Mouse (Mus musculus) heart, postnatal 0 days (tissue): ENCODE measurements around the gene Kcnk2. TPM values are rescaled to one million over a fixed set of nuclear protein-coding genes. Genes with fewer than 3 reads are reported as not detected.

Experiments used
- ATAC-seq: fragments of 200-750 bp; cut with Nextera tagmentation; 2 replicates; pipeline ENCODE4 v1.8.0; 2017; ENCODE audit warnings: low read depth, moderate number of reproducible peaks, moderate library complexity; ENCODE audit not compliant: insufficient read depth
- DNase-seq: peaks from one replicate; pipeline ENCODE4 v3.0.0-alpha.2; 2016; ENCODE audit warnings: low spot score
- H3K27ac ChIP-seq: fragments of 300-500 bp; sonication (generic); 2 replicates; pipeline ENCODE4 v1.5.1; 2014; ENCODE audit warnings: low read depth, mild to moderate bottlenecking
- H3K27me3 ChIP-seq: fragments of 300-500 bp; sonication (generic); 2 replicates; pipeline ENCODE4 v1.6.1; 2014; ENCODE audit warnings: low read length, mixed read lengths; ENCODE audit not compliant: control insufficient read depth, insufficient read depth
- H3K36me3 ChIP-seq: fragments of 300-500 bp; sonication (generic); replicated peaks from 2 replicates; pipeline ENCODE4 v1.6.1; 2014; ENCODE audit warnings: low read length, mixed read lengths; ENCODE audit not compliant: control insufficient read depth, insufficient read depth
- H3K4me1 ChIP-seq: fragments of 300-500 bp; sonication (generic); 2 replicates; pipeline ENCODE4 v1.6.1; 2014; ENCODE audit warnings: antibody characterized with exemption; ENCODE audit not compliant: control insufficient read depth, insufficient read depth
- H3K4me2 ChIP-seq: fragments of 300-500 bp; sonication (generic); 2 replicates; pipeline ENCODE4 v1.6.1; 2014; ENCODE audit warnings: low read depth, mild to moderate bottlenecking, low read length, moderate library complexity
- H3K4me3 ChIP-seq: fragments of 300-500 bp; sonication (generic); 2 replicates; pipeline ENCODE4 v1.5.1; 2014; ENCODE audit warnings: low read depth, low read length
- H3K9ac ChIP-seq: fragments of 300-500 bp; sonication (generic); replicated peaks from 2 replicates; pipeline ENCODE4 v1.6.1; 2014; ENCODE audit warnings: low read depth, low read length, mixed read lengths
- H3K9me3 ChIP-seq: fragments of 300-500 bp; sonication (generic); replicated peaks from 2 replicates; pipeline ENCODE4 v1.6.1; 2016; ENCODE audit warnings: low read length; ENCODE audit not compliant: control insufficient read depth
- CTCF ChIP-seq: IDR thresholded peaks from 2 replicates; pipeline ENCODE4 v1.5.1; 2016; ENCODE audit warnings: antibody characterized with exemption, control low read depth, low read depth
- EP300 ChIP-seq: IDR thresholded peaks from 2 replicates; pipeline ENCODE4 v1.6.1; 2016; ENCODE audit warnings: antibody characterized with exemption, low read depth
- WGBS: fragments of 180-500 bp; shearing (Covaris S2); extraction: QIAGEN DNeasy Blood & Tissue Kit; methylation state at CpG from one replicate; pipeline ENCODE4 v1.1.7; 2014; 5-methylcytosine and 5-hydroxymethylcytosine counted together
- polyA plus RNA-seq: library from polyadenylated mRNA; unstranded; fragments of >200 nt; fragmentation: Nextera tagmentation; extraction: Ambion mirVana; gene quantifications from 2 replicates; pipeline ENCODE4 v1.2.1, GENCODE M21; 2015
- total RNA-seq: library from RNA; depleted of rRNA; stranded (reverse); fragments of >200 nt; gene quantifications from 2 replicates; pipeline ENCODE4 v1.2.3, GENCODE M21; 2014; ENCODE audit warnings: low replicate concordance

Kcnk2 gene
- total and polyA plus RNA-seq, 2 experiments from 2014 or later, result 0.11 to 1.8 TPM

GRCm38 (mm10) chr1:189362579-189362978 is 39.5 kb downstream of the Kcnk2 start:
- H3K27ac ChIP-seq, result no peak overlapping the region
- TF ChIP-seq CTCF (no peak), EP300 (no peak)
- H3K9ac ChIP-seq, result no peak overlapping the region
- no peak overlapping the region for H3K4me3 ChIP-seq
- DNase-seq (no peak), ATAC-seq (no peak)
- WGBS, result 44% methylated on average over 6 of the region's 6 CpGs
- H3K27me3 ChIP-seq, result no peaks in the 10 kb centered on the region
- no peaks in the 10 kb centered on the region for H3K9me3 ChIP-seq
- H3K36me3 ChIP-seq, result no peaks in the 10 kb centered on the region
- no peaks in the 10 kb centered on the region for H3K4me1 ChIP-seq
- H3K4me2 ChIP-seq, result no peak overlapping the region

- TF ChIP-seq EP300, result no peak
- TF ChIP-seq CTCF, result no peak
- Histone ChIP-seq H3K4me1 (no peaks in the 10 kb centered on the region), H3K4me3 (no peak overlapping the region), H3K9me3 (no peaks in the 10 kb centered on the region), H3K4me2 (no peak overlapping the region), H3K36me3 (no peaks in the 10 kb centered on the region), H3K27ac (no peak overlapping the region), H3K27me3 (no peaks in the 10 kb centered on the region), H3K9ac (no peak overlapping the region)
- no peak for DNase-seq
- 78% methylated on average over 4 of the region's 4 CpGs for WGBS
- ATAC-seq, result no peak
Observed at GRCm38 (mm10) chr1:189359699-189360098, 42.4 kb downstream of the Kcnk2 start.

GRCm38 (mm10) chr1:189353887-189354286 is 48.2 kb downstream of the Kcnk2 start:
- H3K4me1 ChIP-seq, result peaks cover 6% of the 10 kb centered on the region; the same call in 1 of the 2 replicates
- no peak overlapping the region for H3K9ac ChIP-seq
- no peak overlapping the region for H3K4me3 ChIP-seq
- no peak for DNase-seq
- no peaks in the 10 kb centered on the region for H3K27me3 ChIP-seq
- H3K4me2 ChIP-seq, result no peak overlapping the region
- no peak for ATAC-seq
- H3K36me3 ChIP-seq, result no peaks in the 10 kb centered on the region
- no peak for TF ChIP-seq EP300
- TF ChIP-seq CTCF, result no peak
- H3K9me3 ChIP-seq, result no peaks in the 10 kb centered on the region
- no peak overlapping the region for H3K27ac ChIP-seq
- WGBS, result 47% methylated on average over 1 of the region's 1 CpGs

GRCm38 (mm10) chr1:189351804-189352203 is 50.3 kb downstream of the Kcnk2 start:
- Histone ChIP-seq H3K4me3 (no peak overlapping the region), H3K27me3 (no peaks in the 10 kb centered on the region), H3K36me3 (no peaks in the 10 kb centered on the region), H3K4me1 (peaks cover 6% of the 10 kb centered on the region; the same call in 1 of the 2 replicates), H3K9ac (no peak overlapping the region), H3K9me3 (no peaks in the 10 kb centered on the region), H3K4me2 (no peak overlapping the region), H3K27ac (no peak overlapping the region)
- no peak for ATAC-seq
- TF ChIP-seq CTCF (no peak), EP300 (no peak)
- DNase-seq, result no peak
- 29% methylated on average over 6 of the region's 6 CpGs for WGBS

- no peaks in the 10 kb centered on the region for H3K36me3 ChIP-seq
- DNase-seq, result no peak
- H3K4me2 ChIP-seq, result no peak overlapping the region
- H3K4me3 ChIP-seq, result no peak overlapping the region
- H3K9ac ChIP-seq, result no peak overlapping the region
- TF ChIP-seq CTCF, result no peak
- TF ChIP-seq EP300, result no peak
- H3K27ac ChIP-seq, result no peak overlapping the region
- H3K9me3 ChIP-seq, result no peaks in the 10 kb centered on the region
- ATAC-seq, result no peak
- 84% methylated on average over 5 of the region's 5 CpGs for WGBS
- peaks cover 8% of the 10 kb centered on the region for H3K27me3 ChIP-seq
- peaks cover 6% of the 10 kb centered on the region; the same call in 1 of the 2 replicates for H3K4me1 ChIP-seq
Observed at GRCm38 (mm10) chr1:189349205-189349604, 52.9 kb downstream of the Kcnk2 start.

- no peaks in the 10 kb centered on the region for H3K36me3 ChIP-seq
- 68% methylated on average over 5 of the region's 5 CpGs for WGBS
- ATAC-seq (no peak), DNase-seq (no peak)
- H3K9me3 ChIP-seq, result no peaks in the 10 kb centered on the region
- no peak for TF ChIP-seq CTCF
- no peak for TF ChIP-seq EP300
- no peak overlapping the region for H3K4me2 ChIP-seq
- peaks cover 4% of the 10 kb centered on the region; the same call in 1 of the 2 replicates for H3K4me1 ChIP-seq
- H3K9ac ChIP-seq, result no peak overlapping the region
- no peak overlapping the region for H3K4me3 ChIP-seq
- H3K27ac ChIP-seq, result no peak overlapping the region
- peaks cover 31% of the 10 kb centered on the region for H3K27me3 ChIP-seq
Observed at GRCm38 (mm10) chr1:189345166-189345565, 56.9 kb downstream of the Kcnk2 start.
